Mouse (Mus musculus) cerebellum, adult 2 months (tissue): ENCODE measurements around the gene Klhl29. TPM values are rescaled to one million over a fixed set of nuclear protein-coding genes. Genes with fewer than 3 reads are reported as not detected.

ENCODE experiments used
- DNase-seq, 2 experiments: peaks; one replicate each; pipeline ENCODE4 v3.0.0; 2021
- H3K27ac ChIP-seq: fragments of 200-500 bp; 2 replicates; pipeline ENCODE4 v1.5.1; 2012; ENCODE audit warnings: low read length, control low read depth, inconsistent platforms; ENCODE audit not compliant: insufficient read depth
- H3K27me3 ChIP-seq: fragments of 200-500 bp; 2 replicates; pipeline ENCODE4 v1.6.1; 2012; ENCODE audit warnings: inconsistent platforms, mild to moderate bottlenecking, low read length, moderate library complexity; ENCODE audit not compliant: control insufficient read depth, insufficient read depth
- H3K4me1 ChIP-seq: fragments of 200-500 bp; 2 replicates; pipeline ENCODE4 v1.6.1; 2011; ENCODE audit warnings: low read length; ENCODE audit not compliant: control insufficient read depth, insufficient read depth
- H3K4me3 ChIP-seq: fragments of 200-500 bp; replicated peaks from 2 replicates; pipeline ENCODE3; 2011; ENCODE audit warnings: mild to moderate bottlenecking, low read depth, low read length, control low read depth; ENCODE audit not compliant: insufficient read depth
- CTCF ChIP-seq: fragments of 200-500 bp; IDR thresholded peaks from 2 replicates; pipeline ENCODE4 v1.5.1; 2011; ENCODE audit warnings: low read depth, mild to moderate bottlenecking, control low read depth, low read length, moderate library complexity, borderline replicate concordance; ENCODE audit not compliant: insufficient read depth
- POLR2A ChIP-seq: fragments of 200-500 bp; IDR thresholded peaks from 2 replicates; pipeline ENCODE4 v1.6.1; 2011; ENCODE audit warnings: low read length, control low read depth, borderline replicate concordance; ENCODE audit not compliant: insufficient read depth
- WGBS: fragments of 180-500 bp; shearing (Covaris S2); methylation state at CpG from one replicate; pipeline ENCODE4 v1.1.7; 2018; 5-methylcytosine and 5-hydroxymethylcytosine counted together
- polyA plus RNA-seq: library from polyadenylated mRNA; depleted of rRNA; stranded (reverse); fragments of >200 nt; gene quantifications from 2 replicates; pipeline ENCODE4 v1.2.3, GENCODE M21; 2012

The Klhl29 gene
- polyA plus RNA-seq, 1 experiment = 15.2 TPM

- WGBS = 70% methylated on average over 2 of the region's 2 CpGs
- Histone ChIP-seq H3K27me3 (no peaks in the 10 kb centered on the region; the same call in 1 of the 2 replicates), H3K27ac (no peak overlapping the region), H3K4me1 (peaks cover 6% of the 10 kb centered on the region), H3K4me3 (no peak overlapping the region)
- no peak for DNase-seq
- TF ChIP-seq CTCF (no peak), POLR2A (no peak)
Measured at GRCm38 (mm10) chr12:5283654-5284053, 91.8 kb downstream of the Klhl29 start.

DNA sequence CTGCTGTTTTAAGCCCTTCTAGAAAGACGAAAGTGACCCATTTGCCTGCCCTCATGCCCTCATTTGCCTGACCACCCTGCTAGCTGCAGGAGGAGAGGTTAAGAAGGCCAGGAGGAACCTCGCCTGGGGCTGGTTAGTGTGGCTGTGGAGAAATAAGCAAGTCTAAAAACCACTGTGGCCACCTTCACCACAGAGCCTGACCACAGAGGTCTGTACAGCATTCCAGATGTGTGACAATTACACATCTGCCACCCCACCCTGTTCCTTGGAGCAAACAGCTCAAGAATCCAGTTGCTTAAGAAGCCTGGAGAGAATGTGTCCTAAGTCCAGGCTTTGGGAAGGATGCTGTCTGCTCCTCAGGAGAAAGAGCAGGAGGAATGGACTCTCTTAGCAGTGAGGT, 92.9 kb downstream of the Klhl29 start:
- 93% methylated on average over 2 of the region's 2 CpGs for WGBS
- Histone ChIP-seq H3K27me3 (no peaks in the 10 kb centered on the region; the same call in 1 of the 2 replicates), H3K4me3 (no peak overlapping the region), H3K27ac (no peak overlapping the region), H3K4me1 (peaks cover 6% of the 10 kb centered on the region)
- TF ChIP-seq CTCF = no peak
- TF ChIP-seq POLR2A = no peak
- no peak for DNase-seq

GRCm38 (mm10) chr12:5279873-5280272, 95.6 kb downstream of the Klhl29 start:
- Histone ChIP-seq H3K27ac (no peak overlapping the region), H3K4me3 (no peak overlapping the region), H3K4me1 (peaks cover 6% of the 10 kb centered on the region), H3K27me3 (no peaks in the 10 kb centered on the region; the same call in 1 of the 2 replicates)
- peak in 1 of 2 experiments; percentile 26 for DNase-seq
- no peak for TF ChIP-seq POLR2A
- no peak for TF ChIP-seq CTCF
- WGBS = 81% methylated on average over 1 of the region's 1 CpGs

GRCm38 (mm10) chr12:5277028-5277427, 98.5 kb downstream of the Klhl29 start:
- H3K4me1 ChIP-seq = peaks cover 6% of the 10 kb centered on the region
- no peaks in the 10 kb centered on the region for H3K27me3 ChIP-seq
- no peak for DNase-seq
- H3K27ac ChIP-seq = no peak overlapping the region
- 67% methylated on average over 9 of the region's 9 CpGs for WGBS
- no peak overlapping the region for H3K4me3 ChIP-seq
- TF ChIP-seq POLR2A (no peak), CTCF (no peak)

- H3K27ac ChIP-seq = no peak overlapping the region
- WGBS = 75% methylated on average over 6 of the region's 6 CpGs
- no peak overlapping the region for H3K4me3 ChIP-seq
- TF ChIP-seq POLR2A (no peak), CTCF (no peak)
- no peaks in the 10 kb centered on the region for H3K27me3 ChIP-seq
- H3K4me1 ChIP-seq = peaks cover 4% of the 10 kb centered on the region; the same call in 1 of the 2 replicates
- DNase-seq = no peak
Measured at GRCm38 (mm10) chr12:5275507-5275936, 100.0 kb downstream of the Klhl29 start.

DNA sequence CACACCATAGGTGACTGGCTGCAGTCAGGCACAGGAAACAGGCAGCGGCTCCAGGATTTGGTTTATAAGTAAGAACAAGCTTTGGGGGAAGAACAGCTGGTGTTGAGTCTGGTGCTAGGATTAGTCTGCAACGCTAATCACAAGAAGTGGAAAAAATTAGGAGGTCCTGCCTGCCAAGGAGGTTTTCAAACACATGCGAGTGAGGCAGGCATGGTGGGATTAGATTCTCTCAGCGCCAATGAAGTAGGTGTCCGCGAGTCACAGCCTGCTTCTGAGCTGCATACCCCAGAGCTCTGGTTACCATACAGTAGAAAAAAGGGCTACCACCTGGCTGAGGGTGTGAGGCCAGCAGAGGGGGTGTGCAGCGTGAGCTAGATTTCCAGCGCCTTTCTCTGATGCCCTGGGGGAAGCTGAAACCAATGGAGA, 101.0 kb downstream of the Klhl29 start:
- no peak for DNase-seq
- 77% methylated on average over 8 of the region's 8 CpGs for WGBS
- H3K4me1 ChIP-seq = no peaks in the 10 kb centered on the region; the same call in 1 of the 2 replicates
- TF ChIP-seq POLR2A (no peak), CTCF (no peak)
- H3K27ac ChIP-seq = no peak overlapping the region
- no peaks in the 10 kb centered on the region for H3K27me3 ChIP-seq
- no peak overlapping the region for H3K4me3 ChIP-seq

GRCm38 (mm10) chr12:5273316-5274047, 102.0 kb downstream of the Klhl29 start:
- DNase-seq = peak in 1 of 2 experiments; percentile 37
- H3K27ac ChIP-seq = no peak overlapping the region
- H3K4me3 ChIP-seq = no peak overlapping the region
- no peaks in the 10 kb centered on the region; the same call in 1 of the 2 replicates for H3K4me1 ChIP-seq
- TF ChIP-seq POLR2A (no peak), CTCF (no peak)
- 60% methylated on average over 4 of the region's 4 CpGs for WGBS
- no peaks in the 10 kb centered on the region for H3K27me3 ChIP-seq

- no peak for TF ChIP-seq CTCF
- TF ChIP-seq POLR2A = no peak
- WGBS = 87% methylated on average over 3 of the region's 3 CpGs
- H3K4me1 ChIP-seq = no peaks in the 10 kb centered on the region; the same call in 1 of the 2 replicates
Measured at GRCm38 (mm10) chr12:5270527-5270926, 105.0 kb downstream of the Klhl29 start.

More at GRCm38 (mm10) chr12:5270527-5270926, 105.0 kb downstream of the Klhl29 start:
- DNase-seq = no peak
- H3K4me3 ChIP-seq = no peak overlapping the region
- H3K27ac ChIP-seq = no peak overlapping the region
- H3K27me3 ChIP-seq = no peaks in the 10 kb centered on the region
